Mouse (Mus musculus) R1 (cell line): ENCODE data around the gene Midn.

Source experiments
- DNase-seq: peaks from one replicate; pipeline ENCODE4 v3.0.0-alpha.2; 2018; ENCODE audit warnings: low read depth, low spot score

The Midn gene

GRCm38 (mm10) chr10:80170052-80170451 is 22.0 kb downstream of the Midn start:
- DNase-seq = no peak

GRCm38 (mm10) chr10:80170601-80171021 is 22.5 kb downstream of the Midn start:
- DNase-seq = no peak

GRCm38 (mm10) chr10:80171252-80171651 is 23.2 kb downstream of the Midn start:
- DNase-seq = no peak

- no peak for DNase-seq
Observed at GRCm38 (mm10) chr10:80171760-80172526, 23.9 kb downstream of the Midn start.

GRCm38 (mm10) chr10:80172527-80173292 is 24.6 kb downstream of the Midn start, which contains the start of gene 1600002K03Rik:
TSS of gene 1600002K03Rik (plus strand) at chr10:80172944.
- DNase-seq = peak; percentile 97

- no peak for DNase-seq
Observed at GRCm38 (mm10) chr10:80173358-80173757, 25.3 kb downstream of the Midn start.

GRCm38 (mm10) chr10:80173955-80174640 is 26.0 kb downstream of the Midn start:
- no peak for DNase-seq

GRCm38 (mm10) chr10:80174705-80175104 is 26.6 kb downstream of the Midn start:
- peak; percentile 78 for DNase-seq

GRCm38 (mm10) chr10:80175536-80176269 is 27.6 kb downstream of the Midn start:
- peak; percentile 67 for DNase-seq

GRCm38 (mm10) chr10:80176270-80176834 is 28.3 kb downstream of the Midn start:
- no peak for DNase-seq

- no peak for DNase-seq
Observed at GRCm38 (mm10) chr10:80177441-80178279, 29.6 kb downstream of the Midn start.

GRCm38 (mm10) chr10:80179068-80180051 is 31.3 kb downstream of the Midn start, which contains the start of gene Efna2:
TSS of gene Efna2 (plus strand) at chr10:80179482.
- DNase-seq = peak; percentile 65

- DNase-seq = no peak
Observed at GRCm38 (mm10) chr10:80180288-80180687, 32.2 kb downstream of the Midn start.

- DNase-seq = no peak
Observed at GRCm38 (mm10) chr10:80180823-80181222, 32.8 kb downstream of the Midn start.

- DNase-seq = no peak
Observed at GRCm38 (mm10) chr10:80182547-80182946, 34.5 kb downstream of the Midn start.

- DNase-seq = no peak
Observed at GRCm38 (mm10) chr10:80186649-80187048, 38.6 kb downstream of the Midn start.

- DNase-seq = no peak
Observed at GRCm38 (mm10) chr10:80187739-80188138, 39.7 kb downstream of the Midn start.

- no peak for DNase-seq
Observed at GRCm38 (mm10) chr10:80188453-80189024, 40.5 kb downstream of the Midn start.

- no peak for DNase-seq
Observed at GRCm38 (mm10) chr10:80189999-80190398, 41.9 kb downstream of the Midn start.
